Mouse (Mus musculus): Measurements from ENCODE around the gene Pparg. TPM values are rescaled to one million over a fixed set of nuclear protein-coding genes. Genes with fewer than 3 reads are reported as not detected.

Pparg gene
- polyA plus RNA-seq, 1 experiment from 2014 or later, result 0.70 TPM

- WGBS, result 69% methylated on average over 3 of the region's 3 CpGs
Measured at GRCm38 (mm10) chr6:115501131-115501530, 140.4 kb downstream of the Pparg start.

GRCm38 (mm10) chr6:115503038-115503437, 142.3 kb downstream of the Pparg start:
- H3K36me3 ChIP-seq, result no peaks in the 10 kb centered on the region
- no peak overlapping the region for H3K9ac ChIP-seq
- no peaks in the 10 kb centered on the region for H3K9me3 ChIP-seq
- no peak overlapping the region for H3K4me2 ChIP-seq (replicated peaks)
- H3K4me1 ChIP-seq, result no peaks in the 10 kb centered on the region
- no peak overlapping the region for H3K4me3 ChIP-seq
- no peak for ATAC-seq (ENCODE audit: low FRiP score, low read depth)
- H3K27ac ChIP-seq, result no peak overlapping the region
- H3K27me3 ChIP-seq, result no peaks in the 10 kb centered on the region
- WGBS, result 92% methylated on average over 4 of the region's 4 CpGs

More at GRCm38 (mm10) chr6:115501131-115501530, 140.4 kb downstream of the Pparg start:
- no peaks in the 10 kb centered on the region for H3K4me1 ChIP-seq
- no peaks in the 10 kb centered on the region for H3K27me3 ChIP-seq
- H3K27ac ChIP-seq, result no peak overlapping the region
- no peaks in the 10 kb centered on the region for H3K36me3 ChIP-seq
- no peak overlapping the region for H3K9ac ChIP-seq
- no peak for ATAC-seq (ENCODE audit: low FRiP score, low read depth)
- no peaks in the 10 kb centered on the region for H3K9me3 ChIP-seq
- no peak overlapping the region for H3K4me2 ChIP-seq (replicated peaks)
- no peak overlapping the region for H3K4me3 ChIP-seq

- Histone ChIP-seq H3K27ac (no peak overlapping the region), H3K4me3 (no peak overlapping the region), H3K9me3 (no peaks in the 10 kb centered on the region), H3K4me1 (no peaks in the 10 kb centered on the region), H3K4me2 (replicated peaks) (no peak overlapping the region), H3K9ac (no peak overlapping the region), H3K27me3 (no peaks in the 10 kb centered on the region), H3K36me3 (no peaks in the 10 kb centered on the region)
- ATAC-seq (ENCODE audit: low FRiP score, low read depth), result no peak
- 75% methylated on average over 10 of the region's 10 CpGs for WGBS
Measured at GRCm38 (mm10) chr6:115503549-115504159, 142.9 kb downstream of the Pparg start.

- no peak overlapping the region for H3K27ac ChIP-seq
- H3K4me3 ChIP-seq, result no peak overlapping the region
- H3K4me1 ChIP-seq, result no peaks in the 10 kb centered on the region
- no peaks in the 10 kb centered on the region for H3K36me3 ChIP-seq
- 83% methylated on average over 3 of the region's 3 CpGs for WGBS
- no peak overlapping the region for H3K4me2 ChIP-seq (replicated peaks)
- ATAC-seq (ENCODE audit: low FRiP score, low read depth), result no peak
- no peak overlapping the region for H3K9ac ChIP-seq
- no peaks in the 10 kb centered on the region for H3K9me3 ChIP-seq
- no peaks in the 10 kb centered on the region for H3K27me3 ChIP-seq
Measured at GRCm38 (mm10) chr6:115504160-115504558, 143.4 kb downstream of the Pparg start.

GRCm38 (mm10) chr6:115504915-115505314, 144.2 kb downstream of the Pparg start:
- Histone ChIP-seq H3K4me2 (replicated peaks) (no peak overlapping the region), H3K4me3 (no peak overlapping the region), H3K27me3 (no peaks in the 10 kb centered on the region), H3K36me3 (no peaks in the 10 kb centered on the region), H3K9ac (no peak overlapping the region), H3K9me3 (no peaks in the 10 kb centered on the region), H3K27ac (no peak overlapping the region), H3K4me1 (no peaks in the 10 kb centered on the region)
- ATAC-seq (ENCODE audit: low FRiP score, low read depth), result no peak
- 78% methylated on average over 5 of the region's 5 CpGs for WGBS

- no peaks in the 10 kb centered on the region for H3K27me3 ChIP-seq
- no peak overlapping the region for H3K4me3 ChIP-seq
- no peaks in the 10 kb centered on the region for H3K36me3 ChIP-seq
- no peaks in the 10 kb centered on the region for H3K9me3 ChIP-seq
- no peak overlapping the region for H3K27ac ChIP-seq
- 90% methylated on average over 1 of the region's 1 CpGs for WGBS
- H3K9ac ChIP-seq, result no peak overlapping the region
- no peak overlapping the region for H3K4me2 ChIP-seq (replicated peaks)
- no peaks in the 10 kb centered on the region for H3K4me1 ChIP-seq
- no peak for ATAC-seq (ENCODE audit: low FRiP score, low read depth)
Measured at GRCm38 (mm10) chr6:115506425-115506824, 145.7 kb downstream of the Pparg start.

- no peaks in the 10 kb centered on the region for H3K36me3 ChIP-seq
- ATAC-seq (ENCODE audit: low FRiP score, low read depth), result no peak
- no peak overlapping the region for H3K4me2 ChIP-seq (replicated peaks)
- no peak overlapping the region for H3K27ac ChIP-seq
- H3K27me3 ChIP-seq, result no peaks in the 10 kb centered on the region
- 85% methylated on average over 3 of the region's 3 CpGs for WGBS
- H3K4me1 ChIP-seq, result no peaks in the 10 kb centered on the region
- no peak overlapping the region for H3K4me3 ChIP-seq
- no peaks in the 10 kb centered on the region for H3K9me3 ChIP-seq
- H3K9ac ChIP-seq, result no peak overlapping the region
Measured at GRCm38 (mm10) chr6:115511447-115511846, 150.7 kb downstream of the Pparg start.

- Histone ChIP-seq H3K4me2 (replicated peaks) (no peak overlapping the region), H3K9ac (no peak overlapping the region), H3K27ac (no peak overlapping the region), H3K27me3 (no peaks in the 10 kb centered on the region), H3K4me3 (no peak overlapping the region), H3K9me3 (no peaks in the 10 kb centered on the region), H3K4me1 (no peaks in the 10 kb centered on the region), H3K36me3 (no peaks in the 10 kb centered on the region)
- ATAC-seq (ENCODE audit: low FRiP score, low read depth), result no peak
- 90% methylated on average over 4 of the region's 4 CpGs for WGBS
Measured at GRCm38 (mm10) chr6:115513207-115513606, 152.5 kb downstream of the Pparg start.

GRCm38 (mm10) chr6:115517904-115518303, 157.2 kb downstream of the Pparg start:
- Histone ChIP-seq H3K4me2 (replicated peaks) (no peak overlapping the region), H3K36me3 (no peaks in the 10 kb centered on the region), H3K4me3 (no peak overlapping the region), H3K27me3 (no peaks in the 10 kb centered on the region), H3K9ac (no peak overlapping the region), H3K27ac (no peak overlapping the region), H3K9me3 (no peaks in the 10 kb centered on the region), H3K4me1 (0 out of 2 replicates have a peak, but pooled peaks cover 11% of the 10 kb centered on the region)
- no peak for ATAC-seq (ENCODE audit: low FRiP score, low read depth)
- 68% methylated on average over 4 of the region's 4 CpGs for WGBS

- no peaks in the 10 kb centered on the region for H3K27me3 ChIP-seq
- 0 out of 2 replicates have a peak, but pooled peaks cover 14% of the 10 kb centered on the region for H3K4me1 ChIP-seq
- no peaks in the 10 kb centered on the region for H3K36me3 ChIP-seq
- no peak overlapping the region for H3K27ac ChIP-seq
- no peak overlapping the region for H3K9ac ChIP-seq
- WGBS, result 84% methylated on average over 2 of the region's 2 CpGs
- ATAC-seq (ENCODE audit: low FRiP score, low read depth), result no peak
- no peak overlapping the region for H3K4me2 ChIP-seq (replicated peaks)
- H3K9me3 ChIP-seq, result no peaks in the 10 kb centered on the region
- H3K4me3 ChIP-seq, result no peak overlapping the region
Measured at GRCm38 (mm10) chr6:115518352-115518751, 157.6 kb downstream of the Pparg start.

- H3K4me3 ChIP-seq, result no peak overlapping the region
- H3K9me3 ChIP-seq, result no peaks in the 10 kb centered on the region
- H3K27ac ChIP-seq, result no peak overlapping the region
- 0 out of 2 replicates have a peak, but pooled peaks cover 16% of the 10 kb centered on the region for H3K4me1 ChIP-seq
- no peaks in the 10 kb centered on the region for H3K27me3 ChIP-seq
- H3K36me3 ChIP-seq, result no peaks in the 10 kb centered on the region
- no peak overlapping the region for H3K9ac ChIP-seq
- ATAC-seq (ENCODE audit: low FRiP score, low read depth), result no peak
- 63% methylated on average over 12 of the region's 12 CpGs for WGBS
- no peak overlapping the region for H3K4me2 ChIP-seq (replicated peaks)
Measured at GRCm38 (mm10) chr6:115519275-115519699, 158.5 kb downstream of the Pparg start.

GRCm38 (mm10) chr6:115521923-115522322, 161.2 kb downstream of the Pparg start:
- no peak for ATAC-seq (ENCODE audit: low FRiP score, low read depth)
- 67% methylated on average over 1 of the region's 1 CpGs for WGBS
- Histone ChIP-seq H3K9me3 (no peaks in the 10 kb centered on the region), H3K9ac (no peak overlapping the region), H3K4me2 (replicated peaks) (no peak overlapping the region), H3K27ac (no peak overlapping the region), H3K4me3 (no peak overlapping the region), H3K27me3 (no peaks in the 10 kb centered on the region), H3K4me1 (0 out of 2 replicates have a peak, but pooled peaks cover 18% of the 10 kb centered on the region), H3K36me3 (no peaks in the 10 kb centered on the region)

GRCm38 (mm10) chr6:115522691-115523146, 162.0 kb downstream of the Pparg start:
- Histone ChIP-seq H3K27ac (no peak overlapping the region; the same call in 1 of the 2 replicates), H3K4me3 (no peak overlapping the region), H3K4me1 (0 out of 2 replicates have a peak, but pooled peaks cover 18% of the 10 kb centered on the region), H3K36me3 (no peaks in the 10 kb centered on the region), H3K4me2 (replicated peaks) (no peak overlapping the region), H3K9ac (no peak overlapping the region), H3K9me3 (no peaks in the 10 kb centered on the region), H3K27me3 (no peaks in the 10 kb centered on the region)
- 73% methylated on average over 6 of the region's 6 CpGs for WGBS
- ATAC-seq (ENCODE audit: low FRiP score, low read depth), result no peak

All from limb, embryonic 13.5 days (tissue).